Mouse (Mus musculus) mouse trophoblast stem cell (cell line): ENCODE measurements around the gene Stmn1.
"Not testable (repeated sequence)": the region's sequence is repeated elsewhere in the genome, so short reads cannot be mapped to it uniquely, and the experiment has no call there.

Source experiments
- in situ Hi-C, 2 experiments: fragments of 300-500 bp; cut with MseI, MboI; formaldehyde crosslinking; loops; 2 replicates in 1 of 2; 3 replicates in 1 of 2; pipeline ENCODE4 v1.15.1; 2025

The Stmn1 gene

DNA sequence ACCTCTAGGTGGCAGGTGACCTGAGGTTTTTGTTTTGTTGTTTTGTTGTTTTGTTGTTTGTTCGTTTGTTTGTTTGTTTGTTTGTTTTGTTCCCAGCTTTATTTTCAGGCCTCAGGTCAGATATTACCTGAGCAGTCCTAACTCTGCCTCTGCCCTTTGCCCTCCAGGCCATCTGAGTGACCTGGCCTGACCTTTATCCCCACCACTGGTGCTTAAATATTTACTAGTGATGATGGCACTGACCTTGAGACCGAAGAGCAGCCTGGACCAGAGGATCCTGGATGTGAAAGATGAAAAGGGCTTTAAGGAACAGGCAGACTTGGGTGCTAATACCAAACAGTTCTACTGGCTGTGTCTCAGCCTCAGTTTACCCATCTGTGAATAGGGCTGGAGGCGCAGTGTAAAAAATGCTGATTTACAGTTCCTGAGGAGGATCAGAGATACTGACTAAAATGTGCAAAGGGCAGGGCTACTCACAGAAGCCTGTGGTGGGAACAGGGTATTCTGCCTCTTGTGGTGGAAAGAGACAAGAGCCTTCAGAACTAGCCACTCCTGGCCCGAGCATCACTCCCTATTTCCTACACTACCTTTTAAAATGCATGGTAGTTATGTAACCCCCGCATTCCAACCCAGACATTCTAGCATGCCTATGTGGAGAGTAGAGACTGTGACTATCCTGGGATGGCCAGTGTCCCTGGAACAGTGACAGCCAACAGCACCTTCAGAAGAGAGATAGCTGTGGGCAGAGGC lies 17.2 kb downstream of the Stmn1 start:
- in situ Hi-C loops: no loop called here

DNA sequence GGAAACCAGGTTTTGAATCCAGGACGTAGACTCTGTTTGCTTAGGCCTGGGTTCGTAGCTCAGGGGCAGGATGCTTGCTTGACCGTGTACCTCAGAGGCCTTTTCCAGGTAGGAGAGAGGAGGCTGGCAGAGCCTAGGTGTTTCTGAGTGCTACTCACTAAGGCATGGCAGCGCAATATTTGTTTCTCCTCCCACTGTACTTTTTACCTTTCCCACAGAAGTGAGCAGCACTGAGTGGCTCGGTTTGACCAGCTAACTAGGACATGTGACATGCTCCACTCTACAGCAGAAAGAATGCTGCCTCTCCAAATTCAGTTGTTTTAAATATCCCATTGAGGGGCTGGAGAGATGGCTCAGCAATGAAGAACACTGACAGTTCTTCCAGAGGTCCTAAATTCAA lies 20.1 kb downstream of the Stmn1 start:
- in situ Hi-C loops: no loop called here

DNA sequence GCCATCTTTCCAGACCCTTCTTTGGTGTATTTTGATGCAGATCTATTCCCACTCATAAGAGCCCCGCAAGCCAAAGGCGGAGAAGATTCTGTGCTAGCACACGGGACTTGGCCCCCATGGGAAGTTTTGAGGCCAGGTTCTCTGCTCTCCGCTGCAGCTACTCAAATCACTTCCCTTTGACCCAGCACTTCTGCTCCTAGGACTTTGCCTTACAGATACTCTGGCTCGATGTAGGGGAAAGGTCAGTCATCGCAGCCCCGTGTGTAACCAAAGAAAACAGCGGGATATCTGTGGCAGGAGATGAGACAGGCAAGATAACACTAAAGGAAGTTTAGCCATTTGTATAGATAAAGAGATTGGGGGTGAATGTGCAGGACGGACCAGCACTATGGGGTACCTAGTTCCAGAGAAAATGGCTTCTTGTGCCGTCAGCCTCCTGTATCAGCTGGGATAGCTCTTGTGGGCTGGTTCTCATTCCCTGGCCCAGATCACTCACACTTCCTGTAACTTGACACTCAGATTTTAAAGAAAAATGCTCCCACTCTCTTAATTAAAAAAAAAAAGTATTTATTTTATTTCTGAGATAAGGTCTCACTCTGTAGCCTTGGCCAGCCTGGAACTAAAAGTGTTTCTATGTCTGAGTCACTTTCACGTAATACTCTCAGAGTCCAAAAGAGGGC lies 22.0 kb downstream of the Stmn1 start:
- in situ Hi-C loops: no loop called here

DNA sequence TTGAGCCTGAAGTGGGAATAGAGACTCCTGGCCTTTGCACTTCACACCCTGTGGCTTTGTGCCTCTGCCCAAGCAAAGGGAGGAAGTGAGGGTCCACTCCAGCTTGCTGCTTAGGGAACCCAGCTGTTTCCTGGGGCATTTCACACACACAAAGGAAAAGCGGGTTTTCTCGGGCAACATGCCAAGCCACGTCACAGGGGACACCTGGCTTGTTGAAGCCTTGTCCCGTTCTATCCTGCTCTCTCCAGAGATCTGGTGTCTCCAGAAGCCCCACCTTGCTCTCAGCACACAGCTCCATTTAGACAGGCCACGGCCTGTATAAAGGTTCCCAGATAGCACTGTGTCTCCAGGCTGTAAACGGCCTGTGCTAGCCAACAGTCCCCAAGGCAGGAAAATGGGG lies 23.6 kb downstream of the Stmn1 start:
- in situ Hi-C loops: no loop called here

DNA sequence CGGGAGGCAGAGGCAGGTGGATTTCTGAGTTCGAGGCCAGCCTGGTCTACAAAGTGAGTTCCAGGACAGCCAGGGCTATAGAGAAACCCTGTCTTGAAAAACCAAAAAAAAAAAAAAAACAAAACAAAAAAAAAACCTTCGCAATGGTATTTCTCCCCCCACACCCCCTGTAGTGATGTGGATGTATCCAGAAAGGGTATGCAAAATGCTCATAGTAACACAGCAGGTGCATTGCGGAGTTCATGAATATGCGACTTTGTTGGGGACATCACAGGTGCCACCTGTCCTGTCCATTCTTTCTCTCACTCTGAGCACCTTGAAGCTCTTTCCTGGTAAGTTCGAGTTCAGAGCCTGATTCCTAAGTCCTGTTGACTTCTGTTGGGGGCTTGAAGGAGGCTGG lies 26.0 kb downstream of the Stmn1 start:
- in situ Hi-C loops: not testable (repeated sequence)

DNA sequence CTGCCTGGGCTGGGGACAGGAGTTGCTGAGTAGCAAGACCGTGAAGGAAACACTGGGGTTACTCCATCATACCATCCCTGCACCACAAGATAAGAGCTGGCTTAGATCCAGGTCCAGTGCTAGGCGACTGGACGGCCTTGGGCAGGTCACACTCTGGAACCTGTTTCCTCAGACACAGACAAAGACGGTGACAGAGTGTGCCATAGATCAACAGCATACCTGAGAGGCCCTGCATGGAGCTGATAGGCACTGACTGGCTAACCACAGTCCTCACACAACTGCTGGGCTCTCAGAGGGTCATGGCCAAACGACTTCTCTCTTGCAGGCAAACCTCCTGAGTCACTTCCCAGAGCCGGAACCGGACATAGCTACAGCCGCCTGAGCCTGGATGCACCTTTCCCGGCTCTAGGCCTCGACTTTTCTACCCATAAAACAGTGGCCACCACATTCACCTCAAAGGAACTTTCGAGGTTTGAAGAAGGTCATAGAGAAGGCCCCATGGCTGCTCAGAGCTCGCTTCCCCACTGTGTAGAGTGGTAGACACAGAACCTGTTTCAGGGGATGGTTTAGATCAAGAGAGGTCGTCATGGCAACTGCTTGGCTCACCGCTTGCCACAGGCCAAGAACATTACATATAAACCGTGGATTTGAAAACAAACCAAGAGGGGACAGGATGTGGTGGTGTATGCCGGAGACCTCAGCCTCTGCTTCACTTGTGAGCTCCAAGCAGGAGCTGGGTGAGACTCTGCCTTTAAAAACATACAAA lies 26.8 kb downstream of the Stmn1 start:
- in situ Hi-C loops: no loop called here

DNA sequence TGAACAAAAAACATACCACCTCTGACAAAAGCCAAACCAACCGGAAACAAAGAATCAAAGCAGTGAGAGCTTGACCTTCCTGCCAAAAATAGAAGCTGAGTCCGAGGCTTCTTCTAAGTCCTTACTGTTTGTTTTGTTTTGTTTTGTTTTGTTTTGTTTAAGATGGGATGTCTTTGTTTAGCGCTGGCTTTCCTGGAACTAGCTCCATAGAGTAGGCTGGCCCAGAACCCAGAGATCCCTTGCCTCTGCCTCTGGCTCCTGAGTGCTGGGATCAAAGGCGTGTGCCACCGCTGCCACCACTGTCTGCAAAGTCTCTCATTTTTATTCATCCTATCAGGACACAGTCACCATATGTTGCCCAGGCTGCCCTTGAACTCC lies 27.4 kb downstream of the Stmn1 start:
- in situ Hi-C loops: no loop called here

DNA sequence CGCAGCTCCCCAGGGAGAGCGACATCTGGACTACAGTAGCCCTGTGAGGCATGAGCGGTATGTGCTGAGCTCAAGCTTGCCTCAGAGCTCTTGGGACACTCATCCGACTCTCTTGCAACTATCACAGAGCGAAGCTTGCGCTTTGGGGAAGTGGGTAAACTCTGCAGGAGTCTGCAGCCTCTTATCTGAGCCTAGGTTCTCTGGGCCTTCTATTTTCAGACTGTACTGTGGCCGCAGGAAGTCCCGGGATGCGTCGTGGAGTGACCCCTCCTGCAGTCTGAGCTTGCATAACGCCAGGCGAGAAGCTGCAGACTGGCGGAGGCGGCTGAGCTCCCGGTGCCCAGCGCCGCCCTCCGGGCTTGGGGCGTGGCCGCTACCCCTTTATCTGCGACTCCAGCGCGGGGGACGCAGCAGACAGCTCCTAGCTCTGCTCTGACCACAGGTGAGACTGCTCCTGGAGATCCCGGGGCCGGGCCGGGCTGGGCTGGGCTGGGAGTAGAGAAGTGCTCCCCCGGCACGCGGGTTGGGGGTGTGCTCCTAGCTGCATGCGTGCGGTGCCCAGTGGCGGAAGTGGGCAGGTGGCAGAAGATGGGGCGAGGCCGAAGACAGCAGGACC lies 28.6 kb downstream of the Stmn1 start, which contains the start of gene Paqr7:
Paqr7 (plus strand) TSS at position 103 of the 616 bp plus-strand sequence.
- in situ Hi-C loops: no loop called here

DNA sequence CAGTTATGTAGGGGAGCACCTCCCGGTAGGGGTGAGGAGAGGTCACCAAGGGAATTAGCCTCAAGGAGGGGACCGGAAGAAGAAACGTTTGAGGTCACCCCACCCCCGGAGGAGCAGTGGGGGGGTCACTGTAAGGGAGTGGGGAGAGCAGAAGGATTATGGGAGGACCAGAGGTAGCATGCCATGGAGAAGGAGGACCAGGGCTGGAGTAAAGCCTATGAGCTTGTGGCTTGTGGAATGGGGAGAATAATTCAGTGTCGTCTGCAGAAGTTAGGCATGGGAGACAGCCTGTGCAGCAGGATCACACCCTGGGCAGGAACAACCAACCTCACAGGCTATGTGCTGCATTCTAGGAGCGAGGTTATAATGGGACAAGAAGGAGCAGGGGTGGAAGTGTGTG lies 29.1 kb downstream of the Stmn1 start:
- in situ Hi-C loops: no loop called here

DNA sequence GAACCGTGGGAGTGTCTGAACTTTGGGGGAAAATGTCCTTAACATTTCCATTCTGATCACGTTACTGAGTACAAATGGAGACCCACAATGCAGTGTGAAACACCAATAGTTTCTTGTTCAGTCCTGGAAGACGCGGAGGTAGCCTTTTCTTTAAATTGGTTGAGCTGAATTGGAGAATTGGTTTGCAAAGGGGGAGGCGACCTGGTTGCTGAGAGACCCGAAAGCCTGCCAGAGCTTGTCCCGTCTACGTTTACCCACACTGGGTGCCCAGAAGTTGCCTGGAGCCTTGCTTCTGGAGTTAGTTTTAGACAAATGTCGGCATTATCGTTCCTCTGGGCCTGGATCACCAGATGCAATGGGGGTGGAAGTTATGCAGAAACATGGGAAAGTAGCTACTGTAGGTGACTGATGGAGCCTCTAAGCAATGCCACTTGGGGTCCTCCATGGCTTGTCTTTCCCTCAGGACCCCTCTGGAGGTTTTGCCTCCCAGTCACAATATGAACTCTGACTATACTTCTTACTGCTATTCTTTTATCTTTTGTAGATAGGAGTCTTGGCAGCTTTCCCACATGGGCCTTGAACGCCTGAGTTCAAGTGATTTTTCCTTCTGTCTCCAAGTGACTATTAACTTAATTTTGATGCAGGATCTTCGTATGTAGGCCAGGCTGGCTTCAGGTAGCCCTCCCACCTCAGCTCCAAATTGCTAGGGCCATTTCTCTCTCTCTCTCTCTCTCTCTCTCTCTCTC lies 30.0 kb downstream of the Stmn1 start:
- in situ Hi-C loops: no loop called here

DNA sequence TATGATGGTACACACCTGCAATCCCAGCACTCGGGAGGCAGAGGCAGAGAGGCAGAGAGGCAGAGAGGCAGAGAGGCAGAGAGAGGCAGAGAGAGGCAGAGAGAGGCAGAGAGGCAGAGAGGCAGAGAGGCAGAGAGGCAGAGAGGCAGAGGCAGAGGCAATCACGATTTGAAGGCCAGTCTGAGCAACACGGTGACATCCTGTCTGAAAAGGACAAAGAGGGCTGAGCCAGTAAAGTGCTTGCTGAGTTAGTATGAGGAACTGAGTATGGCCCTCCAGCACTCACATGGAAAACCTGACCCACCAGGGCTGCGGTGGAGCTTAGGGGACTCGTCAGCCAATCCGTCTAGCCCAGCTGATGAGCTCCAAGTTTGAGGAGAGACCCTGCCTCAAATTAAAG lies 30.9 kb downstream of the Stmn1 start:
- in situ Hi-C loops: not testable (repeated sequence)

DNA sequence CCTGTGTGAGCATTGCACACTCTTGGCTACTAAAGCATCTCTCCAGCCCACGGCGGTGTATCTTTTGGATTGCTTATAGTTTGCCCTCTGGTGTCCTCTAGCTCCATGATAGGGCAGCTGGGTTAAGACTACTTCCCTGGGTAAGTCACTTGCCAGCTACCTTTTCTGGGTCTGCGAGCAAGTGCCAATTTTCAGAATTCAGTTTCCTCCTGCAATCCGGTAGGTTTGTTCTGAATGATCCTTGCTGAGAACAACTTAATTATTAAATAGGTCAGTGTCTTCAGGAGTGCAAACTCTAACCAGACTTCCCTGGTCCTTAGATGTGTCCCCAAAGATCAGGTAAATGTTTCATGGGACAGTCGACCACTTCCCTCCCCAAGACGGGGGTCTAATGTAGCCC lies 33.0 kb downstream of the Stmn1 start:
- in situ Hi-C loops: no loop called here

DNA sequence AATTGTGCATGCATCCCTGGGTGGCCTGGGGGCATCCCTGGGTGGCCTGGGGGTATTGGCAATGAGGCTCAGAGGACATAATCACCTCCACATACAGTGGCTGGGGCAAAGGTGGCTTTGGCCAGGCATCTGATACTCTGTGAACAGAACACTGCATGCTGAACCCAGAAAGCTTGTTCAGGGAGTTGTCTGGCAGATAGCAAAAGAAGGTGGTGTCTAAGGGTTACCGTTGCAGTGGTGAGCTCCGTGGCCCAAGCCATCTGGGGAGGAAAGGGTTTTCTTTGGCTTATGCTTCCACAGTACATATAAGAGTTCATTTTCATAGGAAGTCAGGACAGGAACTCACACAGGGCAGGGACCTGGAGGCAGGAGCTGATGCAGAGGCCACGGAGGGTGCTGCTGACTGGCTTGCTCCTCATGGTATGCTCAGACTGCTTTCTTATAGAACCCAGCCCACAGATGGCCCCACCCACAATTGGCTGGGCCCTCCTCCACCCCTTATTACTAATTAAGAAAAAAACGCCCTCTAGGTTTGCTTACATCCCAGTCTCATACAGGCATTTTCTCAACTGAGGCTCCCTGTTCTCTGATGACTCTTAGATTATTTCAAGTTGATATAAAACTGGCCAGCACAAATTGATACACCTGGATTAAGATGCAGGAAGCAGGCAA lies 35.7 kb downstream of the Stmn1 start:
- in situ Hi-C loops: no loop called here

DNA sequence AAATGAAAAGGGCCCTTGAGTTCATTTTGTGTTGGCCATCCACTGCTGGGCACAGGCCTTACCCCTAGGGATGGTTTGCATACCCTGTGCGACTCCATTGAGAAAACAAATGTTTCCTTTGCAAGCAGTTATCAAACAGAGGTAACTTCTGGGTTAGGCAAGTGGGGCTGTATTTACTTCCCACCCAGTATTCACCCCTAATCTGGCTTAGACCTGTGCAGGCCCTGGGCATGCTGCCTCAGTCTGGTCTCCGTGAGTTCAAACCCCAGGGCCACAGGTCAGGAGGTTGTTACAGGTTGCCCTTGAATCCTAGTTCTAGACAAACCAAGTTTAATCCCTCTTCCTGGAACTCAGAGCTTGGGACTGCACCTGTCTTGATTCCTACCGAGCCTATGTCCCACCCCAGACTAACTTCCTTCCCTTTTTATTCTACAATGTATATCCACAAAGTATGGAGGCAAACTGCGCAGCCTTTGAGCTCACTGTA lies 37.2 kb downstream of the Stmn1 start:
- in situ Hi-C loops: no loop called here

DNA sequence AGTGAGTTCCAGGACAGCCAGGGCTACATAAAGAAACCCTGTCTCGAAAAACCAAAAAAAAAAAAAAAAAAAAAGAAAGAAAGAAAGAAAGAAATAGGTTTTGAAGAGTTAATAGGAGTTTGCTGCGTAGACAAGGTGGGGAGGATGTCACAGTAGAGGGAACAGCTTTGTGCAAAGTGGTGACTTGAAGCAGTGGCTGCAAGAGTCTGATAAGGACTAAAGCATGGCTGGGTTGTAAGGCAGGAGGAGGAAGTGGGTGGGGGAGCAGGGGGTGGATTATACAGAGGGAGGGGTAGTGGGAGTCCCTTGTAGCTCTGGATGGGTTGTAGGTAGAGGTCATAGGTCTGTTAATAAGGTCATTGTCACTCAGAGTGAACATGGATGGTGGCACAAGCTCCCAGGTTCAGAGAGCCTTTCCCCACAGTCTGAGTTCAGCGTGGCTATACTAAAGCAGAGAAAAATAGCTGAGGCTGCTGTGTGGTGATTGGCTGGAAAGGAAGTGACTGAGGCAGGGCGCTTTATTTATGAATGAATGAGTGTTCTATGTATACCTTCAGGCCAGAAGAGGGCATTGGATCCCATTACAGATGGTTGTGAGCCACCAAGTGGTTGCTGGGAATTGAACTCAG lies 38.0 kb downstream of the Stmn1 start:
- in situ Hi-C loops: no loop called here

DNA sequence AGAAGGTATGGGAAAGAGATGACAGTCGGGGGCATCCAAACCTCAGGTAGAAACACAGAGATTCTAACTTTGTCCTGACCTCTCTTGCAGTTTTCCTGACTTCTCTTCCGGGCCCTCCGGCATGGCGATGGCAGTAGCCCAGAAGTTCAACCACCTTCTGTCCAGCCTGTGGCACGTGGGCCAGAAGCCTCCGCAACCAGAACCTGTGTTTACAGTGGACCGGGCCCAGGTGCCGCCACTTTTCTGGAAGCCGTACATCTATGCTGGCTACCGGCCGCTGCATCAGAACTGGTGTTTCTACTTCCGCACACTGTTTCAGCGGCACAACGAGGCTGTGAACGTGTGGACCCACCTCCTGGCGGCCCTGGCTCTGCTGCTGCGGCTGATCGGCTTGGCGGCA lies 38.6 kb downstream of the Stmn1 start:
- in situ Hi-C loops: no loop called here

DNA sequence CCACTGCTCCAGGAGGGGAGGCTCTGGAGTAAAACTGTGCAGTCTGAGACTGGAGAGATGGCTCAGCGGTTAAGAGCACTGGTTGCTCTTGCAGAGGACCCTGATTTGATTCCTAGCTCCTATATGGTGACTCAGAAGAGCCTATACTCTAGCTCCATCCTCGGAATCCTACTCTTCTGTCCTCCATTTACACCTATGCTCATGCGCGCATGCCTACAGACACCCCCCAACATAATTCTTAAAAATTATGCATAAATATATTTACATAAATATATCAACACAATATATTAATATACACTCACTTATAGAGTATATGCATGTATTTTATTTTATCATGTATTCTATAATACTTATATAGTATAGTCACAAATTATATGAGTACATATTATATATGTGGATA lies 42.3 kb downstream of the Stmn1 start:
- in situ Hi-C loops: no loop called here

DNA sequence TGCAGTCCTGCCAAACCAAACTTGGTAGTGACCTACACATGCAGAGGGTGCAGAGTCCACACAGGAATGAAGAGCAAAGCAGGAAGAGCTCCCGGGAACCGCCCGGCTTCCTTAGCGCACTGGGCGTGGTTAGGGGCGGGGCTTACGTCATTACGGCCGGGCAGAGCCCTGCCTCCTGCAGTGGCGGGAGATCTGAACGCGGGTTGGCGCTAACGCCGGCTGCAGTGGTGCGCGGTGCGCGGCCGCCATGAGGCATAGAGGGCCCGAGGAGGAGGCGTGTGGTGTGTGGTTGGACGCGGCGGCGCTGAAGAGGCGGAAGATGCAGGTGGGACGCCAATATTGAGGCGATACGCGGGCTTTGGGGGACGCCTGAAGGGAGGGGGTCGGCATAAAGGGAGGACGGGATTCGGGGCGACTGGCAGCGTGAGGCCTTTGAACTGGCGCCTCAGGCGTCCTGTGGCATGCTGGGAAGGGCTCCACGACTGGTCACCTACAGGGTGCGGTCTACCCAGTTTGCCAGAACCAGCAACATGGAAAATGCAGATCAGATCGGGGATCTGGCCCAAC lies 42.8 kb downstream of the Stmn1 start, which contains the start of gene Aunip:
Aunip (plus strand) TSS at position 155 of the 567 bp plus-strand sequence.
- in situ Hi-C loops: no loop called here

DNA sequence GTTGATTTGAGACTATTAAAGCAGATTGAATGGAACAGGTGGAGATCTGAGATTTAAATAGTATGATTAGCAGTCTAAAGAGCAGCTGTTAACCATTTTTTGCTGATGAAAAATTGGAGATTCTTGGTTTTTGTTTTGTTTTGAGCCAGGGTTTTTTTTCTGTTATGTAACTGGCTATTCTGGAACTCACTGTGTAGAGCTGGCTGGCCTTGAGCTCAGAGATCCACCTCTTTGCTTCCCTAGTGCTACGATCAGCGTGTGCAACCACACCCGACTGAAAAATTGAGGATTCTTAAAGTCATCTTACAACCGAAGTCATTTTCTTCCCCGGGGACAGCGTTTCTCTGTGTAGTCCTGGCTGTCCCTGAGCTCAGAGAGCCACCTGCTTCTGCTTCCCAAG lies 43.6 kb downstream of the Stmn1 start:
- in situ Hi-C loops: no loop called here

DNA sequence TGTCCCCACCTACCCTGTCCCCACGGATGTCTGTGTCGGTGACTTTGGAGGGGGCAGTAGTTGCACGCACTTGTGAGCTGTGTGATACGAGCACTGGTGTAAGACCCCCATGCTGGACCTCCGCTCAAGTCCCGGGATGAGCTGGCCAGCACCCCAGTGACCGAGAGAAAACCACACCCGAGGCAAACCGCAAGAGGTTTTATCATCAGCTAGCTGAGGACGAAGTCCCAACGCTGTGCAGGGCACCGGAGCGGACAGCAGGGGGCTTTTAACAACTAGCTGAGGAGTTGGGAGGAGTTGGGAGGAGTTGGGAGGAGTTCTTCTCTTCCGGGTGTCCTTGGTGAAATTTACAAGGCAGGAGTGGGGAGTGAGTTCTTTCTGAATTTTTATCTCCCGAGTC lies 44.7 kb downstream of the Stmn1 start:
- in situ Hi-C loops: no loop called here
